Mouse (Mus musculus) cerebellum, postnatal 25 days (tissue): ENCODE measurements at regions not wholly inside any gene's neighbourhood (a gene's known extent, or its start where the extent isn't known, plus 50 kb on each side); places are given as distances from the start of the nearest gene placed in this dataset.
"Not testable (repeated sequence)": the region's sequence is repeated elsewhere in the genome, so short reads cannot be mapped to it uniquely, and the experiment has no call there.

Source experiments
- DNase-seq, 2 experiments: peaks; one replicate each; pipeline ENCODE4 v3.0.0; 2021; ENCODE audit warnings: mixed read lengths in 2 of 2

GRCm38 (mm10) chr1:50025766-50026165, 874.7 kb upstream of the Tmeff2 start:
- not testable (repeated sequence) for DNase-seq

- peak; percentile 23 to 40 for DNase-seq
Observed at GRCm38 (mm10) chr1:50035261-50035660, 865.2 kb upstream of the Tmeff2 start.

- DNase-seq = no peak
Observed at GRCm38 (mm10) chr1:50045816-50046215, 854.6 kb upstream of the Tmeff2 start.

GRCm38 (mm10) chr1:50089731-50090130, 810.7 kb upstream of the Tmeff2 start:
- no peak for DNase-seq
